Mouse (Mus musculus): Measurements from ENCODE around the gene Gpkow.

The Gpkow gene

DNA sequence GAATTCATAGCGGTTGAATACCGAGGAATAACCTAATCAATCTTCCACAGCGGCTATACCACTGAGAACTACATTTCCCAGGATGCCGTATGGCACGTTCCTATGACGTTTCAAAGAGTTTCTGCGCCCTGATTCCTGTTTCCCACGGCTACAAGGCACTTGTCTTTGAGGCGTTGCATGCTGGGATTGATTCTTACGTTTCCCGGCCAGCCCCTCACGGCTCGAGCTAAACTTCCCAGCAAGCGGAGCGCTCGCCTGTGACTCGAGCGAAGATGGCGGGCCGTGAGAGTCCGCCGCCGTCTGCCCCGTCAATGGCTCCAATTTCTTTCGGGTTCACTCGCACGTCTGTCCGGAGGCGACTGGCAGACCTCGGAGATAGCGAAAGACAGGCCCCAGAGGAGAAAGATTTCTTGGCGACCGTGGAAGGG is at the start of gene Gpkow:
Gpkow (plus strand) TSS at position 178 of the 428 bp plus-strand sequence.
- DNase-seq (ENCODE audit: low read depth), result peak; percentile 66

DNA sequence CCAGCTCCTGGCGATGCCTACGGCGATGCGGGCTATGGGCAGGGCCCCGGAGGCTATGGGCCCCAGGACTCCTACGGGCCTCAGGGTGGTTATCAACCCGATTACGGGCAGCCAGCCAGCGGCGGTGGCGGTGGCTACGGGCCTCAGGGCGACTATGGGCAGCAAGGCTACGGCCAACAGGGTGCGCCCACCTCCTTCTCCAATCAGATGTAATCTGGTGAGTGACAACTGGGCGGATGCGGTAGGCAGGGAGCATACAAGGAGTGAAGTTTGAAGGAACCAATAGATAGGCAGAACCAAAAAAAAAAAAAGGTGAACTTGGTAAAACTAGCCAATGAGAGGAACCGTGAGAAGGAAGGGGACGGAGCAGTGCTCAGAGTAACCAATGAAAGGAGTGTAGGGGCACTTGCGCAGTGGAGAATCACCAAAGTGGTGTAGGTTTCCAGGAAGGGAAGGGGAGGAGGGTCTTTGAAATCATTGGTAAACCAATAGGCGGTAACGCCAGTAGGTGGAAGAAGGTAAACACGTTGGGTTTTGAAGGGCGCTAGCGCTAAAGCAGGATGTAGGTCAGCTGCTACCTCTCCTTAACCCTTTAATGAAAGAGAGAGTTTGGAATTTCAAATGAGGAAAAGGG is 48.1 kb upstream of the Gpkow start:
- peak; percentile 59 for DNase-seq (ENCODE audit: low read depth)

DNA sequence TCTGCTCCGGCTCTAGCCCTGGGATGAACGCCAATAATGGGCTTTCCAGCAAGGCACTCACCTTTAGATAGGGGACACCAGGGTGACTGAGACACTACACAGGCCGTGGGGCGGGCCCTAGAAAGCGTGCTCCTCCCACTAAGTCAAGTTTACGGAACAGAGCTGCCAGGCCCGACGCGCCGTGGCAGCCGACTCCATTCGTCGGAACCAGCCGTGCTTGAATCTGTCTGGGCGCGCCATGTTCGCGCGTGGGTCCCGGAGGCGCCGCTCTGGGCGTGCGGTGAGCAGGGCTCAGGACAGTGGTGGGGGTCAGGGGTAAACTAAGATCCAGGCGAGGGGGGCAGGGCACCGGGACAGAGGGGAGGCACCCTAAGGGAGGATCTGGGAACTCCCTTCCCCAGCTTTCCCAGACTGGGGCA is 39.7 kb upstream of the Gpkow start, which contains the start of gene Prickle3:
Prickle3 (plus strand) TSS at position 40 of the 419 bp plus-strand sequence.
- no peak for DNase-seq (ENCODE audit: low read depth)

GRCm38 (mm10) chrX:7658031-7658784 is 38.7 kb upstream of the Gpkow start:
- no peak for DNase-seq (ENCODE audit: low read depth)

DNA sequence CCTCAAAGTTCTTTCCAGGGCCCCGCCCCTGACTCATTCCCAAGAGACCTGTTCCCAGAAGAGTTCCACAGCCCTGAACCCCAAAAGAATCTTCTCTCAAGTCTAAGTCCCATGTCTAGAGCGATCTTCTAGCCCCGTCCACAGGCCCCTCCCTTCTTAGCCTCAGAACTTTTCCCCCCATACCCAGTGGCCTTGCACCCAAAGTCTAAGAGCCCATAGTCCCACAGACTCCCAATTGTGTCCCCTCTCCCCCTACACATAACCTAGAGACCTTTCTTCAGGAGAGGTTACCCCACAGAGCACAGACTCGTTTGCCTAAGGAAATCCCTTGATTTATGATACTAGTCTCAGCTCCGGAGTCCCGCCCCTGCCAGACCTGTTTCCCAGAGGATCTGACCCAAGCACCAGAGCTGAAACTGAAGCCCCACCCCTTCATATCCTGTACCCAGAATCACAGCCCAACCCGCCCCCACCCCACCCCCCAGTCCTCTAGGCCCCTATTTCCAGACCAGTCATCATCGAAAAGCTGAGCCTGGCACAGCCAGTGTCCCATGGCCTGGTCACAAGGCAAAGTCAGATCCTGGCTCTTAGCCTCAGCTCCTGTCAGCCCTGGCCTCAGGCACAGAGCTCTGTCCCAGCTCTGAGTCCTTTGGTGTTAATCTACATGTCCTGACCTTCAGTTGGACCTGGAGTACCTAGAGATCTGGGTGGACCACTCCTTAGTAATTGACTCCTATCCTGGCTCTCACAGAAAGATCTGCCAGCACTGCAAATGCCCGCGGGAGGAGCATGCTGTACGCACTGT is 37.9 kb upstream of the Gpkow start:
- no peak for DNase-seq (ENCODE audit: low read depth)

GRCm38 (mm10) chrX:7661086-7661485 is 35.8 kb upstream of the Gpkow start:
- no peak for DNase-seq (ENCODE audit: low read depth)

- no peak for DNase-seq (ENCODE audit: low read depth)
Observed at GRCm38 (mm10) chrX:7662936-7663335, 34.0 kb upstream of the Gpkow start.

DNA sequence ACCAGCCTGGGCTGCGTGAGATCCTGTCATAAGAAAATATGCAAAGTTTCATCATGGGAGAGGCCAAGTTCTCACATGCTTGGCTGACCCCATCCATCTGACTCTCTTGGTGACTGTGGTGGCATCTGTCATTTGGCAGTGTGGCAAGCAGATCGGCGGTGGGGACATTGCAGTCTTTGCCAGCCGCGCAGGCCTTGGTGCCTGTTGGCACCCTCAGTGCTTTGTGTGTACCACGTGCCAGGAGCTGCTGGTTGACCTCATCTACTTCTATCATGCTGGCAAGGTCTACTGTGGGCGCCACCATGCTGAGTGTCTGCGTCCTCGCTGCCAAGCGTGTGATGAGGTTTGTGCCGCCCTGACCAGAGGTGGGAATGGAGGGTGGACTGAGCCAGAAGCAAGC is 32.1 kb upstream of the Gpkow start:
- no peak for DNase-seq (ENCODE audit: low read depth)

DNA sequence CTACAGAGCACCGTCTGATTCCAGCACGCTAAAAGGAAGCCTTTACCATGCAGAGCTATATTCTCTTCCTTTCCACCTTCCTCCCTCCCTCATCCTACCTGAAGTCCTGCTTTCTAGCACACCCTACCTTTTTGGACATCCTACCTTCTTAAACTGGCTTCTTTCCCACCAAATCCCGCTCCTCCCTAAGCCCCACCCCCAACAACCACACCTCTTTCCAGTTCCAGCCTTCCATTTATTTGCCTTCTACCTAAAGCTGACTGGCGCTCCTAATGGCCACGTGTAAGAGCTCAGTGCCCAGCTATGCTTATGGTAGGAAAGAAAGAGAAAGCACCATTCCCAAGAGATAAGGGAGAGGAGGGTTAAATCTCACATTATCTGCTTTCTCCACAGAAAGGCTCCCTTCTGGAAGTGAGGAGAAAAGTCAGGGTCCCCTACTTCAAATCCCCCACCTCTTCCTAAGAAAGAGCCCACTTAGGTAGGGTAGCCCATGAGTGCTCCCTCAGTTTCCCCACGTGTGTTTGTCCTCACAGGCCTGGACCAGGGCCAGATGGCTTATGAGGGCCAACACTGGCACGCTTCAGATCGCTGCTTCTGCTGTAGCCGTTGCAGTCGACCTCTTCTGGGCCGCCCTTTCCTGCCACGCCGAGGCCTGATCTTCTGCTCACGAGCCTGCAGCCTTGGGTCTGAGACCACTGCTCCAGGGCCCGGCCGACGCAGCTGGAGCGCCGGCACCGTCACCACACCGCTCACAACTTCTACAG is 31.0 kb upstream of the Gpkow start:
- no peak for DNase-seq (ENCODE audit: low read depth)

- no peak for DNase-seq (ENCODE audit: low read depth)
Observed at GRCm38 (mm10) chrX:7670390-7670881, 26.5 kb upstream of the Gpkow start.

DNA sequence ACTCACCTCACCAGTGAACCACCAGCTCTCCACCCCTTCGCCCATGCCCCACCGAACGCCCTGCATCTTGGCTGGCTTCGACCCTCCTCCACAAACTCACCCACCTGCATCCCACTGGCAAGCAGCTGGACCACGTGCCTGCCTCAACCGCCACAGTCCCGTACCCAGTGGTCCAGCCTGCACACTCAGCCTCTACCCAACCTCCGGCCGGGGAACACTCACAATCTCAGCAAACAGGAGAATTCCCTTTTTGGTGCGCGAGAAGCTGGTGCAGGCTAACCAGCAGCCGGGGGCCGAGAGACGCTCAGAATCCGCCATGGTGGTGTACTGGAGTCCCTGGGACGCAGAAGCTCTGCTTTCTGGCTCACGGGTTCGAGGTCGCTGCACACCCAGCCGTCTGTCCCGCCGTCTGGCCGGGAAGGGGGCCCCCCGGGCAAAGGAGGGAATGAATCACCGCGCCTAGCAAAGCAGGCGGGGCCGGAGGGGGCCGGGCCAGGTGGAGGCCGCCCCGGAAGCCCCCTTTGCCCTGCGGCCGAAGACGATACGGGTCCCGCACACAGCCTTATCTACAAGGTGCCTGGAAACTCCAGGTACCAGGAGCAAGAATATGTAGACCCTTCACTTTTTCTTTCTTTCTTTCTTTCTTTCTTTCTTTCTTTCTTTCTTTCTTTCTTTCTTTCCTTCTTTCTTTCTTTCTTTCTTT is 25.9 kb upstream of the Gpkow start, which contains the start of gene Plp2:
Plp2 (minus strand) TSS at position 470 of the 703 bp plus-strand sequence.
- DNase-seq (ENCODE audit: low read depth), result no peak

GRCm38 (mm10) chrX:7672739-7673138 is 24.2 kb upstream of the Gpkow start:
- no peak for DNase-seq (ENCODE audit: low read depth)

DNA sequence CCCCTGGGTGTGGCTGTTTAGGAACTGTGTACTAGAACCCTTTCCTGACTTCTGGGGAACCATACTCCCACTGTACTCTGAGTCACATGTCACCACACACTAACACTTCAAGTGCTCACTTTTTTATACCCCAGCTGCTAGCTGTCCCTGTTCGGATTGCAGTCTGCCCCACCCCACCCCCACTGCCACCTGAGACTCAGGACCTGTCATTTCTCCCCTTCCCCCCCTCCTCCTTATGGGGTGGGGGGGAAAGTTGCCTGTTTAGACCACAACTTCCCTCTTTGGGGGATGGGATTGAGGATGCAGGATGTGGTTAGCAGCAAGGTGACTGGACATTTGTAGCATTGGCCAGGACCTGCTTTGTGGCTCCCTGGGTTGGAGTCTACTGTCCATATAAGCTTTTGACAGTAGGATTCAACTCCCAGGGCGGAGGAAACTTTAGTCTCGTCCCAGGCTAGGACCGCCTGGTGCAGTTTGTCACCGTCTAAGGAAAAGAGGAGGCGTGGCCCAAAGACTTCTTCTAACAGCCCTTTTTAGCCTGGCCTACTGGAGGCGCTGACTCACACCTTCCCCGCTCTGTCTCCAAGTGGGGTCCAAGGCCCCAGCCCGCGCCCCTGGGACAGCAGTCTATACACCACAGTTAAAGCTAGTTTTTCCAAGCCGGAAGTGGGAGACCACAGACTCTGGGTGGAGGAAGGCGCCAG is 23.2 kb upstream of the Gpkow start:
- DNase-seq (ENCODE audit: low read depth), result no peak

- no peak for DNase-seq (ENCODE audit: low read depth)
Observed at GRCm38 (mm10) chrX:7674284-7675000, 22.5 kb upstream of the Gpkow start.

GRCm38 (mm10) chrX:7675001-7675380 is 21.9 kb upstream of the Gpkow start:
- DNase-seq (ENCODE audit: low read depth), result no peak

DNA sequence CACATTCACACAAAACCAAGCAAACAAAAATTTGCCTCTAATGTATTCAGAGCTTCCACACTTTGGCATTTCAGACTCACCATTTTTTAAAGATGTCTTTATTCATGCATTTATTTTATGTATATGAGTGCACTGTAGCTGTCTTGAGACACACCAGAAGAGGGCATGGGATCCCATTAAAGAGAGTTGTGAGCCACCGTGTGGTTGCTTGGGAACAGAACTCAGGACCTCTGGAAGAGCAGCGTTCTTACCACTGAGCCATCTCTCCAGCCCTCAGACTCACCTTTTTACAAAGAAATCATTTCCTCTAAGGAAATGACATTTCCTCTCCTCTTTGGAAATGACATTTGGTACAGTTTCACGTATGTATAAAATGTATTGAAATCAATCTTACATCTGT is 17.9 kb upstream of the Gpkow start:
- DNase-seq (ENCODE audit: low read depth), result no peak

- peak; percentile 75 for DNase-seq (ENCODE audit: low read depth)
Observed at GRCm38 (mm10) chrX:7679405-7680056, 17.4 kb upstream of the Gpkow start.

- DNase-seq (ENCODE audit: low read depth), result no peak
Observed at GRCm38 (mm10) chrX:7680057-7680412, 16.9 kb upstream of the Gpkow start.

GRCm38 (mm10) chrX:7680864-7681263 is 16.1 kb upstream of the Gpkow start, which contains the start of gene Magix:
Magix (minus strand) TSS chrX:7681251.
- no peak for DNase-seq (ENCODE audit: low read depth)

Data from c-Kit-positive CD71-negative TER-119-negative erythroid progenitor cells, embryonic 14.5 days (primary cell).